Mouse (Mus musculus): ENCODE data around the gene Olfr601. TPM values are rescaled to one million over a fixed set of nuclear protein-coding genes. Genes with fewer than 3 reads are reported as not detected.
"Not testable (repeated sequence)": the region's sequence is repeated elsewhere in the genome, so short reads cannot be mapped to it uniquely, and the experiment has no call there.

The Olfr601 gene
- polyA plus RNA-seq (2012; rRNA removed), result not detected in 2 replicates
- not detected in 2 replicates for polyA plus RNA-seq (2014; fragmentation: Nextera tagmentation; extraction: Ambion mirVana)

DNA sequence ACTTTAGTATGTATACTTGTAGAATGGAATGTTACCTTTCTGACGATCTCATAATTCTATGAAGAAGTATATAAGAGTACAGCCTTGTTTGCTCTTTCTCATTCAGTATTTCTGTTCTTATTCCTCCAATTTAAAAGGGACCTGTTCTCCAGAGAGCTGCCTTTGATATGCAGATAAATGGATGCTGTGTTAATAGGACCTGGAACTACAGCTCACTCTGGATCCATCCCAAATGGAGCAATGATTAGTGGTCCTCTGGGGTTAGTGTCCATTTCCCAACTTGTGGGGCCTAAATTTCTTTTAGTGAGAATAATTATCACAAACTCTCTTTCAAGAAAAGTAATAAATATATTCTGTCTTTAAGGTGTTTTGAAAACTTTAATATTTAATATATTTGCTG, at the start of gene Olfr601:
Olfr601 (minus strand) TSS at position 101 of the 400 bp plus-strand sequence.
- no peaks in the 10 kb centered on the region for H3K36me3 ChIP-seq (replicated peaks; ENCODE audit: control insufficient read depth, insufficient read depth, low read depth)
- no peak within 1 kb of the TSS for H3K27ac ChIP-seq
- DNase-seq (ENCODE audit: low read depth in 3 of 3, low spot score in 3 of 3) (no peak), ATAC-seq (ENCODE audit: insufficient read depth) (no peak)
- no peak for TF ChIP-seq EP300 (IDR thresholded peaks at IDR 0.05; ENCODE audit: low read depth)
- no peak for TF ChIP-seq CTCF (IDR thresholded peaks at IDR 0.05; ENCODE audit: low read depth)
- no peak within 1 kb of the TSS for H3K4me2 ChIP-seq (ENCODE audit: low read depth)
- H3K4me1 ChIP-seq (replicated peaks; ENCODE audit: control insufficient read depth in 2 of 2, insufficient read depth in 2 of 2, low read length in 1 of 2), result no peaks in the 10 kb centered on the region
- H3K9ac ChIP-seq (replicated peaks), result no peak within 1 kb of the TSS
- no peaks in the 10 kb centered on the region for H3K27me3 ChIP-seq (ENCODE audit: control insufficient read depth, insufficient read depth, low read length)
- H3K4me3 ChIP-seq (ENCODE audit: insufficient read depth in 1 of 2, low read depth in 2 of 2, low read length in 2 of 2), result no peak within 1 kb of the TSS
- H3K9me3 ChIP-seq (ENCODE audit: control insufficient read depth, low read length), result no peaks in the 10 kb centered on the region
- 50% methylated on average over 1 of the region's 1 CpGs for WGBS (ENCODE audit: insufficient replicate concordance)

DNA sequence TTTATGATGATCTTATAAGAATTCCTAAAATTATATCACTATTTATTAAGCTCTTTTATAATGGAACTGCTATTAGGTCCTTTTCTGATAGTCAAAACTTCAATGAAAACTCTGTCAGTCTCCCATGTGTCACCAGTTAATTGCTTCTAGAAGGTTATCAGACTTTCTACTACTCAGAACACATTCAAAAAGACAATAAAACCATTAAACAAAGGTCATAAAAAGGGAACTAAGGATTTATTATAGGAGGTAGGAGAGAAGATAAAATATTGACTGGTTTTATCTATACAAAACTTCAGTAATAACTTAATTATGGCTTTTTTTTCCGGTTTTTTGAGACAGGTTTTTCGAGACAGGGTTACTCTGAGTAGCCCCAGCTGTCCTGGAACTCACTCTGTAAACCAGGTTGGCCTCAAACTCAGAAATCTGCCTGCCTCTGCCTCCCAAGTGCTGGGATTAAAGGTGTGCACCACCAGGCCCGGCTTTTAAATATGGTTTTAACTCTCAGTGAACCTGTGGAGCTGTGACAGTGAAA, 44.1 kb upstream of the Olfr601 start:
- DNase-seq (ENCODE audit: low read depth in 3 of 3, low spot score in 3 of 3); H3K9ac ChIP-seq (replicated peaks); ATAC-seq (ENCODE audit: insufficient read depth); H3K36me3 ChIP-seq (replicated peaks; ENCODE audit: control insufficient read depth, insufficient read depth, low read depth); H3K27ac ChIP-seq; H3K4me1 ChIP-seq (replicated peaks; ENCODE audit: control insufficient read depth in 2 of 2, insufficient read depth in 2 of 2, low read length in 1 of 2); H3K4me2 ChIP-seq (ENCODE audit: low read depth); H3K4me3 ChIP-seq (ENCODE audit: insufficient read depth in 1 of 2, low read depth in 2 of 2, low read length in 2 of 2); H3K27me3 ChIP-seq (ENCODE audit: control insufficient read depth, insufficient read depth, low read length); H3K9me3 ChIP-seq (ENCODE audit: control insufficient read depth, low read length): not testable (repeated sequence)
- 49% methylated on average over 3 of the region's 3 CpGs for WGBS (ENCODE audit: insufficient replicate concordance)

DNA sequence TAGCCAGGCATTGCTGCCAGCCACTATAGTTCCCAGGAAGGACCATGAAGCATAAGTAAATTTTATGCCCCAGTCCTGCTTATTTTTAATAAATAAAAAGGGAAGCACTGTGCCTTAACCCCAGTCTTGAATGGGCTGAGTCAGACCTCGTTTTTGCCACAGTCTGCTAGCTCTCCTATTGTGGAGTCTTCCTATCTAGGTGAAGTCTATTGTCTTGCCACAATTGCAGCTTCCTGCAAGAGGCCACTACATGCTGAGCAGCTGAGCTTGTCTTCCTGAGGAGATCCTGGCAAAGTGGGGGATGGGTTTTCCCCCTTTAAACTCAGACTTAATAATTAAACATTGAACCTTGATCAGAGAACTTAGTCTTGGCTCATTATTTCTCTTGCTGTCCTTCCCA, 36.5 kb upstream of the Olfr601 start:
- Histone ChIP-seq H3K4me1 (replicated peaks; ENCODE audit: control insufficient read depth in 2 of 2, insufficient read depth in 2 of 2, low read length in 1 of 2) (no peaks in the 10 kb centered on the region), H3K4me3 (ENCODE audit: insufficient read depth in 1 of 2, low read depth in 2 of 2, low read length in 2 of 2) (no peak overlapping the region), H3K27ac (no peak overlapping the region), H3K9ac (replicated peaks) (no peak overlapping the region), H3K9me3 (ENCODE audit: control insufficient read depth, low read length) (no peaks in the 10 kb centered on the region), H3K27me3 (ENCODE audit: control insufficient read depth, insufficient read depth, low read length) (no peaks in the 10 kb centered on the region), H3K4me2 (ENCODE audit: low read depth) (no peak overlapping the region), H3K36me3 (replicated peaks; ENCODE audit: control insufficient read depth, insufficient read depth, low read depth) (no peaks in the 10 kb centered on the region)
- ATAC-seq (ENCODE audit: insufficient read depth) (no peak), DNase-seq (ENCODE audit: low read depth in 3 of 3, low spot score in 3 of 3) (no peak)
- TF ChIP-seq CTCF (IDR thresholded peaks at IDR 0.05; ENCODE audit: low read depth) (no peak), EP300 (IDR thresholded peaks at IDR 0.05; ENCODE audit: low read depth) (no peak)
- WGBS (ENCODE audit: insufficient replicate concordance), result 0% methylated on average over 1 of the region's 1 CpGs

DNA sequence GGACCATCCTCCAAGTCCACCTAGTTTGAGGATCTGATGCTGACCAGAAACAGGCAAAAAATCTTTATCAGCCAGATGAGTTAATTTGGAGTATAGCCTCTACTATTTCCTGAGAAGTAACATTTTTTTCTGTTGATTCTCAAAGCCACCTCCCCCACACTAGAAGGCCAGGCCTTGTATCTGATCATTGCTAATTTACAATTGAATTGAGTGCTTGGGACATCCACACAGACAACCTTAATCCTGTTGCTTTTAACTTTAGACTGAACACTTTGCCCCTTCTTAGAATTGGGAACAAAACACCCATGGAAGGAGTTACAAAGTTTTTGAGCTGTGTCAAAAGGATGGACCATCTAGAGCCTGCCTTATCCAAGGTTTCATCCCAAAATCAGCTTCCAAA, 35.3 kb upstream of the Olfr601 start:
- Histone ChIP-seq H3K9me3 (ENCODE audit: control insufficient read depth, low read length) (no peaks in the 10 kb centered on the region), H3K4me2 (ENCODE audit: low read depth) (no peak overlapping the region), H3K4me3 (ENCODE audit: insufficient read depth in 1 of 2, low read depth in 2 of 2, low read length in 2 of 2) (no peak overlapping the region), H3K9ac (replicated peaks) (no peak overlapping the region), H3K27me3 (ENCODE audit: control insufficient read depth, insufficient read depth, low read length) (no peaks in the 10 kb centered on the region), H3K27ac (no peak overlapping the region), H3K4me1 (replicated peaks; ENCODE audit: control insufficient read depth in 2 of 2, insufficient read depth in 2 of 2, low read length in 1 of 2) (no peaks in the 10 kb centered on the region), H3K36me3 (replicated peaks; ENCODE audit: control insufficient read depth, insufficient read depth, low read depth) (no peaks in the 10 kb centered on the region)
- no peak for ATAC-seq (ENCODE audit: insufficient read depth)
- no peak for DNase-seq (ENCODE audit: low read depth in 3 of 3, low spot score in 3 of 3)
- no peak for TF ChIP-seq CTCF (IDR thresholded peaks at IDR 0.05; ENCODE audit: low read depth)
- no peak for TF ChIP-seq EP300 (IDR thresholded peaks at IDR 0.05; ENCODE audit: low read depth)

DNA sequence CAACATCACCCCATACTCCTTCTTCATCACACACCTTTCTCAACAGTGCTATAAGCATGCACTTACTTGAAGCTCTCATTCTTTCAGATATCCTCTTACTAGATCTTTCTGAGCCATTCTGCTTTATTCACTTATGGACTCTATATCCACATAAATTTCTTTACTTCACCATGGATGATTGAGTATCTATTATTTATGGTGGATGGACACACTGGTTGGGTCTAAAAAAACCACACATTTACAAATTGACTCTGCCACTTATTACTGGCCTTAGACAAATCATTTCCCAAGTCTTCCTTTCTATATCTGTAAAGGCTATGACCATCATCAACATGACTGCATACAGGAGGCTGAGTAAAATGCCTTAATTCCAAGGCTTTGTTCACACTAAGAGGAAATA, 23.6 kb upstream of the Olfr601 start, which contains the start of gene Olfr603:
Olfr603 (minus strand) TSS at position 101 of the 400 bp plus-strand sequence.
- H3K9me3 ChIP-seq (ENCODE audit: control insufficient read depth, low read length), result no peaks in the 10 kb centered on the region
- ATAC-seq (ENCODE audit: insufficient read depth), result no peak
- no peak for TF ChIP-seq CTCF (IDR thresholded peaks at IDR 0.05; ENCODE audit: low read depth)
- no peak for TF ChIP-seq EP300 (IDR thresholded peaks at IDR 0.05; ENCODE audit: low read depth)
- no peak within 1 kb of the TSS for H3K4me3 ChIP-seq (ENCODE audit: insufficient read depth in 1 of 2, low read depth in 2 of 2, low read length in 2 of 2)
- no peaks in the 10 kb centered on the region for H3K4me1 ChIP-seq (replicated peaks; ENCODE audit: control insufficient read depth in 2 of 2, insufficient read depth in 2 of 2, low read length in 1 of 2)
- no peaks in the 10 kb centered on the region for H3K27me3 ChIP-seq (ENCODE audit: control insufficient read depth, insufficient read depth, low read length)
- no peak within 1 kb of the TSS for H3K4me2 ChIP-seq (ENCODE audit: low read depth)
- DNase-seq (ENCODE audit: low read depth in 3 of 3, low spot score in 3 of 3), result no peak
- no peak within 1 kb of the TSS for H3K9ac ChIP-seq (replicated peaks)
- no peaks in the 10 kb centered on the region for H3K36me3 ChIP-seq (replicated peaks; ENCODE audit: control insufficient read depth, insufficient read depth, low read depth)
- H3K27ac ChIP-seq, result no peak within 1 kb of the TSS

All from liver, embryonic 14.5 days (tissue).